Mouse (Mus musculus) G1E (cell line): ENCODE measurements around the gene Rbm8a2.

Experiments
- CTCF ChIP-seq: IDR thresholded peaks from 2 replicates; pipeline ENCODE4 v1.5.1; 2012; ENCODE audit warnings: low read depth, low read length, inconsistent platforms, mixed read lengths
- GATA1 ChIP-seq: IDR thresholded peaks from 2 replicates; pipeline ENCODE4 v1.6.1; 2012; ENCODE audit warnings: borderline replicate concordance, low read length, inconsistent platforms, mixed read lengths
- GATA2 ChIP-seq: IDR thresholded peaks from 2 replicates; pipeline ENCODE4 v1.6.1; 2012; ENCODE audit warnings: low read depth, low read length, inconsistent platforms, borderline replicate concordance
- TAL1 ChIP-seq: conservative IDR thresholded peaks from 2 replicates; pipeline ENCODE4 v1.6.1; 2012; ENCODE audit warnings: low read depth, low read length, inconsistent platforms, mixed read lengths

DNA sequence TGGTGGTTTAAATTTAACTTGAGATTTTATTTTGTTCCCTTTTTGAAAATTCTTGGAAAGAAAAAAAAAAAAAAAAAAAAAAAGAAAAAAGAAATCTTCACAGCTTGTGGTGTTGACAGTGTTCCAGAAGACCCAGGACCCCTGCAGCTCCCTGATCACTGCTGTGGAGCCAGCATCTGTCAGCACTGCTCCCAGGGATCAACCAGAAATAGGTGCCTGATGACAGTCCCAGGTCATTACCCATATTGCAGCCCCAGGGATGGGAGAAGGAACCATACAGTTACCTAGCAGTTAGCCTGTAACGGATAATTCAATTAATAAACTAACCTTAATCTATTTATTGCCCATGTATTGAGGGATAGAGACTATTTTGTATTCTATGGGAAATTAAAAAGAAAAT is 45.6 kb upstream of the Rbm8a2 start:
- TF ChIP-seq GATA1 (no peak), CTCF (no peak), GATA2 (no peak), TAL1 (no peak)
